Mouse (Mus musculus) CH12.LX (cell line): ENCODE results near the gene Pex14.

Experiments
- CTCF ChIP-seq, 2 experiments: IDR thresholded peaks in 1 of 2; conservative IDR thresholded peaks in 1 of 2; 2 replicates each; pipeline ENCODE4 v1.5.1; 2011 to 2012; ENCODE audit warnings: low read depth in 2 of 2, low read length in 2 of 2, improper control_type of control experiment in 1 of 2, inconsistent platforms in 1 of 2, mild to moderate bottlenecking in 1 of 2, moderate library complexity in 1 of 2
- EP300 ChIP-seq: IDR thresholded peaks from 2 replicates; pipeline ENCODE4 v1.6.1; 2011; ENCODE audit warnings: low read length, improper control_type of control experiment
- MAFK ChIP-seq: IDR thresholded peaks from 2 replicates; pipeline ENCODE4 v1.6.1; 2011; ENCODE audit warnings: low read length, improper control_type of control experiment; ENCODE audit not compliant: insufficient replicate concordance
- MXI1 ChIP-seq: IDR thresholded peaks from 2 replicates; pipeline ENCODE4 v1.6.1; 2011; ENCODE audit warnings: mild to moderate bottlenecking, low read depth, low read length, improper control_type of control experiment
- SMC3 ChIP-seq: IDR thresholded peaks from 2 replicates; pipeline ENCODE4 v1.6.1; 2011; ENCODE audit warnings: low read depth, low read length, improper control_type of control experiment

DNA sequence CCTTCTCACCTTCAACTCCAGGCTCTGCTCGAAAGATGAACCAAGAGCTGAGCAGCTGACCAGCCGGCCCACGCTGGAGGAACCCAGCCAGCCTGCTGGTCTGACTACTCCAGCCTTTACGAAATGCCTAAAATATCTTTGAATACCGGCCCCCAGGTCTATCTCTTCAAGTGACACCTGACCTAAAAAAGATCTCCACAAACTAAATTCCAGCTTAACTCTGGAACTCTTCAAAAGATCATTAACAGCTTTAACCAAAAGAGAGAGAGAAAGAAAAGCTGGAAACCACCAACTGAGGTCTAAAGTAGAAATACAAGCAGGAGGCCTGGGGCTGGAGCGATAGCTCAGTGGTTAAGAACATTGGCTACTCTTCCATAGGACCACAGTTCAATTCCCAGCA lies 20.0 kb downstream of the Pex14 start:
- TF ChIP-seq MXI1 (no peak), EP300 (no peak), CTCF (conservative IDR thresholded peaks at IDR 0.05 in 1 of 2, IDR thresholded peaks at IDR 0.05 in 1 of 2; ENCODE audit: low read depth in 2 of 2, low read length in 2 of 2) (no peak), MAFK (no peak), SMC3 (no peak)
